Mouse (Mus musculus): ENCODE measurements around the gene Nup62. TPM values are rescaled to one million over a fixed set of nuclear protein-coding genes. Genes with fewer than 3 reads are reported as not detected.

Gene Nup62
- polyA plus RNA-seq, 1 experiment from 2014 or later = 56.6 TPM

- no peak for ATAC-seq (ENCODE audit: insufficient number of reproducible peaks, insufficient read depth, low FRiP score, low read depth)
- peaks cover 41% of the 10 kb centered on the region for H3K4me1 ChIP-seq (ENCODE audit: control insufficient read depth, insufficient read depth, low read length)
Measured at GRCm38 (mm10) chr7:44821666-44822448, 6.0 kb downstream of the Nup62 start.

GRCm38 (mm10) chr7:44823409-44823808 is 7.5 kb downstream of the Nup62 start:
- Histone ChIP-seq H3K9me3 (ENCODE audit: control insufficient read depth, low read depth, low read length) (no peaks in the 10 kb centered on the region), H3K27ac (ENCODE audit: low read length) (no peak overlapping the region), H3K9ac (replicated peaks; ENCODE audit: low read depth, low read length) (no peak overlapping the region), H3K4me2 (replicated peaks; ENCODE audit: low read depth, low read length) (no peak overlapping the region), H3K27me3 (ENCODE audit: control insufficient read depth, insufficient read depth, low read length) (no peaks in the 10 kb centered on the region), H3K4me3 (ENCODE audit: low read depth, low read length) (no peak overlapping the region), H3K36me3 (ENCODE audit: control insufficient read depth, insufficient read depth, low read length) (peaks cover 10% of the 10 kb centered on the region; the same call in 1 of the 2 replicates), H3K4me1 (ENCODE audit: control insufficient read depth, insufficient read depth, low read length) (peaks cover 28% of the 10 kb centered on the region)
- ATAC-seq (ENCODE audit: insufficient number of reproducible peaks, insufficient read depth, low FRiP score, low read depth) = no peak
- 47% methylated on average over 7 of the region's 7 CpGs for WGBS

More at GRCm38 (mm10) chr7:44821666-44822448, 6.0 kb downstream of the Nup62 start:
- H3K9me3 ChIP-seq (ENCODE audit: control insufficient read depth, low read depth, low read length) = no peaks in the 10 kb centered on the region
- no peak overlapping the region for H3K4me2 ChIP-seq (replicated peaks; ENCODE audit: low read depth, low read length)
- no peak overlapping the region for H3K27ac ChIP-seq (ENCODE audit: low read length)
- no peaks in the 10 kb centered on the region for H3K27me3 ChIP-seq (ENCODE audit: control insufficient read depth, insufficient read depth, low read length)
- no peak overlapping the region for H3K9ac ChIP-seq (replicated peaks; ENCODE audit: low read depth, low read length)
- no peak overlapping the region for H3K4me3 ChIP-seq (ENCODE audit: low read depth, low read length)
- WGBS = 84% methylated on average over 7 of the region's 7 CpGs
- peaks cover 3% of the 10 kb centered on the region; the same call in 1 of the 2 replicates for H3K36me3 ChIP-seq (ENCODE audit: control insufficient read depth, insufficient read depth, low read length)

- Histone ChIP-seq H3K27me3 (ENCODE audit: control insufficient read depth, insufficient read depth, low read length) (no peaks in the 10 kb centered on the region), H3K4me3 (ENCODE audit: low read depth, low read length) (no peak overlapping the region), H3K9me3 (ENCODE audit: control insufficient read depth, low read depth, low read length) (no peaks in the 10 kb centered on the region), H3K27ac (ENCODE audit: low read length) (no peak overlapping the region), H3K9ac (replicated peaks; ENCODE audit: low read depth, low read length) (no peak overlapping the region), H3K36me3 (ENCODE audit: control insufficient read depth, insufficient read depth, low read length) (peaks cover 24% of the 10 kb centered on the region), H3K4me1 (ENCODE audit: control insufficient read depth, insufficient read depth, low read length) (peaks cover 14% of the 10 kb centered on the region; the same call in 1 of the 2 replicates), H3K4me2 (replicated peaks; ENCODE audit: low read depth, low read length) (no peak overlapping the region)
- WGBS = 16% methylated on average over 3 of the region's 3 CpGs
- ATAC-seq (ENCODE audit: insufficient number of reproducible peaks, insufficient read depth, low FRiP score, low read depth) = peak; percentile 79
Measured at GRCm38 (mm10) chr7:44824872-44825271, 9.0 kb downstream of the Nup62 start.

GRCm38 (mm10) chr7:44826771-44827170 is 10.9 kb downstream of the Nup62 start:
- 83% methylated on average over 3 of the region's 3 CpGs for WGBS
- peaks cover 43% of the 10 kb centered on the region for H3K36me3 ChIP-seq (ENCODE audit: control insufficient read depth, insufficient read depth, low read length)
- H3K27me3 ChIP-seq (ENCODE audit: control insufficient read depth, insufficient read depth, low read length) = no peaks in the 10 kb centered on the region
- no peak for ATAC-seq (ENCODE audit: insufficient number of reproducible peaks, insufficient read depth, low FRiP score, low read depth)
- no peaks in the 10 kb centered on the region for H3K9me3 ChIP-seq (ENCODE audit: control insufficient read depth, low read depth, low read length)
- H3K4me1 ChIP-seq (ENCODE audit: control insufficient read depth, insufficient read depth, low read length) = peaks cover 9% of the 10 kb centered on the region; the same call in 1 of the 2 replicates
- H3K9ac ChIP-seq (replicated peaks; ENCODE audit: low read depth, low read length) = no peak overlapping the region
- no peak overlapping the region for H3K4me3 ChIP-seq (ENCODE audit: low read depth, low read length)
- no peak overlapping the region for H3K27ac ChIP-seq (ENCODE audit: low read length)
- H3K4me2 ChIP-seq (replicated peaks; ENCODE audit: low read depth, low read length) = no peak overlapping the region

GRCm38 (mm10) chr7:44828706-44829105 is 12.8 kb downstream of the Nup62 start:
- Histone ChIP-seq H3K9ac (replicated peaks; ENCODE audit: low read depth, low read length) (no peak overlapping the region), H3K4me1 (ENCODE audit: control insufficient read depth, insufficient read depth, low read length) (peaks cover 7% of the 10 kb centered on the region; the same call in 1 of the 2 replicates), H3K27ac (ENCODE audit: low read length) (no peak overlapping the region), H3K36me3 (ENCODE audit: control insufficient read depth, insufficient read depth, low read length) (peaks cover 46% of the 10 kb centered on the region), H3K4me3 (ENCODE audit: low read depth, low read length) (no peak overlapping the region), H3K4me2 (replicated peaks; ENCODE audit: low read depth, low read length) (no peak overlapping the region), H3K27me3 (ENCODE audit: control insufficient read depth, insufficient read depth, low read length) (no peaks in the 10 kb centered on the region), H3K9me3 (ENCODE audit: control insufficient read depth, low read depth, low read length) (no peaks in the 10 kb centered on the region)
- ATAC-seq (ENCODE audit: insufficient number of reproducible peaks, insufficient read depth, low FRiP score, low read depth) = no peak
- 85% methylated on average over 5 of the region's 5 CpGs for WGBS

DNA sequence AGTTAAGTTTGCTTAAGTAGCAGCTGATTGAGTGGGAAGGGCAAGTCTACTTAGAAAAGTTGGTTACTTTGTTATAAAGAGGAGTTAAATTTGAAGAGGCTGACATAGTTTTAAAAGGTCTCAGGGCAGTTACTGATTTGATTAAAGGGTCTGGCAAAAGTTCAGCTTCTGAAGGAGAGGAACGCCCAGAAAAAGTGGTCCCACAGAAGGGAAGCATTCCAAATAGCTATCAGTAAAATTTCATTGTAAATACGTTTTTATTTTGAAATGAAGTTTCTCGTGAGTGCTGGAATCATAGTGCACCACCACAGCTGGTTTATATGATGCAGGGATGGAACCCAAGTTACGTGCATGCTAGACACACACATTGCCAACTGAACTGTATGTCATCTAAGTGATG is 16.9 kb downstream of the Nup62 start:
- 60% methylated on average over 4 of the region's 4 CpGs for WGBS
- no peak overlapping the region for H3K9ac ChIP-seq (replicated peaks; ENCODE audit: low read depth, low read length)
- no peak for ATAC-seq (ENCODE audit: insufficient number of reproducible peaks, insufficient read depth, low FRiP score, low read depth)
- H3K4me1 ChIP-seq (ENCODE audit: control insufficient read depth, insufficient read depth, low read length) = no peaks in the 10 kb centered on the region
- no peak overlapping the region for H3K27ac ChIP-seq (ENCODE audit: low read length)
- no peaks in the 10 kb centered on the region for H3K27me3 ChIP-seq (ENCODE audit: control insufficient read depth, insufficient read depth, low read length)
- no peaks in the 10 kb centered on the region for H3K9me3 ChIP-seq (ENCODE audit: control insufficient read depth, low read depth, low read length)
- no peak overlapping the region for H3K4me3 ChIP-seq (ENCODE audit: low read depth, low read length)
- H3K36me3 ChIP-seq (ENCODE audit: control insufficient read depth, insufficient read depth, low read length) = peaks cover 41% of the 10 kb centered on the region
- no peak overlapping the region for H3K4me2 ChIP-seq (replicated peaks; ENCODE audit: low read depth, low read length)

DNA sequence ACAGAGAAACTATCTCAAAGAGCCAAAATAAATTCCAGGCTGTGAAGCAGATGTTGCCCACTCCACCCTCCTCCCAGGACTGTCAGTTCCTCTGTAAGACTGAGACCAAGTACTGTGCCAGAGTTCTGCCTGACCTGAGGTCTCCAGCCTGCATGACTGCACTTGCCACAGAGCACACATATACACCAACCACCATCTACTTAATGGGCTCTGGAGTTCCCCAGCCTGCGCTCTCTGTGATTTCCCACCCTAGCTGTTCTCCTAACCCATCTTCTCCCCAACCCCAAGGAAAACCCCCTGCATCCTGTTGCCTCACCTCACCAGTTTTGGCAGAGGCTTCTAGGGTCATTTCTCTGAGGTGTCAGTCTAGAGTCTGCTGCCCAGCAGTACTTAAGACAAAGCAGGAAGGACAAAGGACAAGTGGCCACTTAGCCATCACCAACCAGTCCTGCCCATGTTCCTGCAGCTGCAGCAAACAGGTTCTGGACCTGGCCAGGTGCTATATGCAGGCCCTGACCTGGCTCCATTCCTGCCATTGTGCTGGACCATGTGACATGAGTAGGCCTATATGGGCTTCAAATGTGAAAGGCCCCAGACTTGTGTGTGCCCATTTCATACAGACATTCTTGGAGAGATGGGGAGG is 19.6 kb downstream of the Nup62 start:
- no peak for ATAC-seq (ENCODE audit: insufficient number of reproducible peaks, insufficient read depth, low FRiP score, low read depth)
- H3K4me1 ChIP-seq (ENCODE audit: control insufficient read depth, insufficient read depth, low read length) = peaks cover 10% of the 10 kb centered on the region; the same call in 1 of the 2 replicates
- 100% methylated on average over 1 of the region's 1 CpGs for WGBS

DNA sequence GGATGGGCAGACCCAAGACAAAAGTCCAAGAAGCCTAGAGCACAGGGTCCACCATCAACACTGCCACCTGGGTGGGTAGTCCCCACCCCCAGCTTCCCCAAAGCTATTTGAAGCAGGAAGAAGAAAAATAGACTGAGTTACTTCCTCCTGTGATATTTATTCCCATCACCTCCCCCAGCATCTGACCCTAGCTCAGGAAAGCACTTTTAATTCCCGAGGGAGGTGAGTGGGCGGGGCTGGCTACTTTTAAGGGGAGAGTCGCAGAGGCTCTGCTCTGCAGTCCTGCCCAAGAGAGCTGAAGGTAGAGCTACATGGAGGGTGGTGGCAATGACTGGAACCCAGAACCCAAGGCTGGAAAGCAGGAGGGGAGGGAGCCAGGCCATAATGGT is 20.1 kb downstream of the Nup62 start:
- Histone ChIP-seq H3K27ac (ENCODE audit: low read length) (no peak overlapping the region), H3K4me1 (ENCODE audit: control insufficient read depth, insufficient read depth, low read length) (peaks cover 10% of the 10 kb centered on the region; the same call in 1 of the 2 replicates), H3K9me3 (ENCODE audit: control insufficient read depth, low read depth, low read length) (no peaks in the 10 kb centered on the region), H3K36me3 (ENCODE audit: control insufficient read depth, insufficient read depth, low read length) (peaks cover 11% of the 10 kb centered on the region), H3K9ac (replicated peaks; ENCODE audit: low read depth, low read length) (no peak overlapping the region), H3K27me3 (ENCODE audit: control insufficient read depth, insufficient read depth, low read length) (no peaks in the 10 kb centered on the region), H3K4me2 (replicated peaks; ENCODE audit: low read depth, low read length) (no peak overlapping the region), H3K4me3 (ENCODE audit: low read depth, low read length) (no peak overlapping the region)
- ATAC-seq (ENCODE audit: insufficient number of reproducible peaks, insufficient read depth, low FRiP score, low read depth) = no peak
- WGBS = 36% methylated on average over 3 of the region's 3 CpGs

More for the DNA sequence above, 19.6 kb downstream of the Nup62 start:
- H3K9me3 ChIP-seq (ENCODE audit: control insufficient read depth, low read depth, low read length) = no peaks in the 10 kb centered on the region
- no peak overlapping the region for H3K9ac ChIP-seq (replicated peaks; ENCODE audit: low read depth, low read length)
- H3K27me3 ChIP-seq (ENCODE audit: control insufficient read depth, insufficient read depth, low read length) = no peaks in the 10 kb centered on the region
- H3K4me3 ChIP-seq (ENCODE audit: low read depth, low read length) = no peak overlapping the region
- peaks cover 16% of the 10 kb centered on the region for H3K36me3 ChIP-seq (ENCODE audit: control insufficient read depth, insufficient read depth, low read length)
- no peak overlapping the region for H3K4me2 ChIP-seq (replicated peaks; ENCODE audit: low read depth, low read length)
- H3K27ac ChIP-seq (ENCODE audit: low read length) = no peak overlapping the region
